Mouse (Mus musculus) kidney, embryonic 14.5 days (tissue): ENCODE data around the gene Amn. TPM values are rescaled to one million over a fixed set of nuclear protein-coding genes. Genes with fewer than 3 reads are reported as not detected.

Experiments used
- ATAC-seq: fragments of 200-750 bp; cut with Nextera tagmentation; 2 replicates; pipeline ENCODE4 v1.8.0; 2017; ENCODE audit warnings: moderate number of reproducible peaks, mild to moderate bottlenecking, moderate TSS enrichment, moderate library complexity; ENCODE audit not compliant: low FRiP score, low TSS enrichment
- H3K27ac ChIP-seq: fragments of 300-500 bp; sonication (generic); 2 replicates; pipeline ENCODE4 v1.5.1; 2014; ENCODE audit warnings: low read depth, mild to moderate bottlenecking, low read length, moderate library complexity, mixed read lengths
- H3K27me3 ChIP-seq: fragments of 300-500 bp; sonication (generic); 2 replicates; pipeline ENCODE4 v1.6.1; 2014; ENCODE audit warnings: mild to moderate bottlenecking, low read length; ENCODE audit not compliant: control insufficient read depth, insufficient read depth
- H3K36me3 ChIP-seq: fragments of 300-500 bp; sonication (generic); 2 replicates; pipeline ENCODE4 v1.6.1; 2014; ENCODE audit warnings: low read length, mixed read lengths; ENCODE audit not compliant: control insufficient read depth, insufficient read depth
- H3K4me1 ChIP-seq: fragments of 300-500 bp; sonication (generic); 2 replicates; pipeline ENCODE4 v1.6.1; 2014; ENCODE audit warnings: low read length, mixed read lengths; ENCODE audit not compliant: control insufficient read depth, insufficient read depth
- H3K4me2 ChIP-seq: fragments of 300-500 bp; sonication (generic); replicated peaks from 2 replicates; pipeline ENCODE4 v1.6.1; 2014; ENCODE audit warnings: low read depth, mild to moderate bottlenecking, low read length
- H3K4me3 ChIP-seq: fragments of 300-500 bp; sonication (generic); 2 replicates; pipeline ENCODE4 v1.5.1; 2014; ENCODE audit warnings: mild to moderate bottlenecking, low read length
- H3K9ac ChIP-seq: fragments of 300-500 bp; sonication (generic); 2 replicates; pipeline ENCODE4 v1.6.1; 2014; ENCODE audit warnings: low read depth, mild to moderate bottlenecking, low read length, moderate library complexity
- H3K9me3 ChIP-seq: fragments of 300-500 bp; sonication (generic); 2 replicates; pipeline ENCODE4 v1.6.1; 2016; ENCODE audit warnings: low read length; ENCODE audit not compliant: control insufficient read depth
- WGBS: fragments of 180-500 bp; shearing (Covaris S2); extraction: QIAGEN DNeasy Blood & Tissue Kit; methylation state at CpG from one replicate; pipeline ENCODE4 v1.1.7; 2014; 5-methylcytosine and 5-hydroxymethylcytosine counted together
- polyA plus RNA-seq: library from polyadenylated mRNA; unstranded; fragments of >200 nt; fragmentation: Nextera tagmentation; extraction: Ambion mirVana; gene quantifications from 2 replicates; pipeline ENCODE4 v1.2.1, GENCODE M21; 2014

The Amn gene
- polyA plus RNA-seq, 1 experiment from 2014 or later, result 14.5 TPM

GRCm38 (mm10) chr12:111274006-111274405 lies 3.1 kb downstream of the Amn start:
- no peak for ATAC-seq
- H3K4me1 ChIP-seq, result peaks cover 18% of the 10 kb centered on the region
- peaks cover 3% of the 10 kb centered on the region; the same call in 1 of the 2 replicates for H3K9me3 ChIP-seq
- 2% methylated on average over 28 of the region's 28 CpGs for WGBS
- peak overlapping the region; percentile 67 for H3K4me2 ChIP-seq
- H3K36me3 ChIP-seq, result no peaks in the 10 kb centered on the region
- no peak overlapping the region for H3K27ac ChIP-seq
- peak overlapping the region; percentile 45 for H3K4me3 ChIP-seq
- H3K9ac ChIP-seq, result peak overlapping the region; percentile 45; the same call in 1 of the 2 replicates
- peaks cover 77% of the 10 kb centered on the region for H3K27me3 ChIP-seq

GRCm38 (mm10) chr12:111274447-111275149 lies 3.7 kb downstream of the Amn start:
- Histone ChIP-seq H3K9ac (peak overlapping the region; percentile 45), H3K36me3 (no peaks in the 10 kb centered on the region), H3K9me3 (peaks cover 6% of the 10 kb centered on the region; the same call in 1 of the 2 replicates), H3K27ac (no peak overlapping the region), H3K27me3 (peaks cover 77% of the 10 kb centered on the region), H3K4me2 (peak overlapping the region; percentile 67), H3K4me1 (peaks cover 18% of the 10 kb centered on the region), H3K4me3 (peak overlapping the region; percentile 45)
- ATAC-seq, result no peak
- 3% methylated on average over 78 of the region's 80 CpGs for WGBS

- Histone ChIP-seq H3K9me3 (peaks cover 6% of the 10 kb centered on the region; the same call in 1 of the 2 replicates), H3K4me2 (peak overlapping the region; percentile 67)
- WGBS, result under 1% methylated on average over 46 of the region's 58 CpGs
Observed at GRCm38 (mm10) chr12:111275150-111275841, 4.4 kb downstream of the Amn start.

GRCm38 (mm10) chr12:111276371-111276770 lies 5.5 kb downstream of the Amn start:
- Histone ChIP-seq H3K27me3 (peaks cover 60% of the 10 kb centered on the region), H3K4me2 (no peak overlapping the region), H3K9me3 (peaks cover 6% of the 10 kb centered on the region; the same call in 1 of the 2 replicates), H3K4me1 (peaks cover 18% of the 10 kb centered on the region), H3K4me3 (no peak overlapping the region), H3K27ac (no peak overlapping the region), H3K9ac (no peak overlapping the region), H3K36me3 (no peaks in the 10 kb centered on the region)
- no peak for ATAC-seq
- 40% methylated on average over 6 of the region's 6 CpGs for WGBS

More at GRCm38 (mm10) chr12:111275150-111275841, 4.4 kb downstream of the Amn start:
- Histone ChIP-seq H3K4me1 (peaks cover 18% of the 10 kb centered on the region), H3K36me3 (no peaks in the 10 kb centered on the region), H3K9ac (peak overlapping the region; percentile 45), H3K4me3 (peak overlapping the region; percentile 45), H3K27ac (no peak overlapping the region), H3K27me3 (peaks cover 70% of the 10 kb centered on the region)
- ATAC-seq, result peak; percentile 14; the same call in 1 of the 2 replicates

- H3K9ac ChIP-seq, result no peak overlapping the region
- H3K9me3 ChIP-seq, result peaks cover 6% of the 10 kb centered on the region; the same call in 1 of the 2 replicates
- no peak for ATAC-seq
- H3K4me1 ChIP-seq, result peaks cover 4% of the 10 kb centered on the region; the same call in 1 of the 2 replicates
- 84% methylated on average over 4 of the region's 4 CpGs for WGBS
- H3K27me3 ChIP-seq, result no peaks in the 10 kb centered on the region
- no peak overlapping the region for H3K4me3 ChIP-seq
- H3K36me3 ChIP-seq, result no peaks in the 10 kb centered on the region
- no peak overlapping the region for H3K27ac ChIP-seq
- H3K4me2 ChIP-seq, result no peak overlapping the region
Observed at GRCm38 (mm10) chr12:111283573-111283972, 12.7 kb downstream of the Amn start.

GRCm38 (mm10) chr12:111284532-111284931 lies 13.6 kb downstream of the Amn start:
- Histone ChIP-seq H3K36me3 (no peaks in the 10 kb centered on the region), H3K4me3 (peak overlapping the region; percentile 13; the same call in 1 of the 2 replicates), H3K4me1 (peaks cover 4% of the 10 kb centered on the region; the same call in 1 of the 2 replicates), H3K27ac (no peak overlapping the region), H3K9me3 (no peaks in the 10 kb centered on the region), H3K27me3 (no peaks in the 10 kb centered on the region), H3K4me2 (peak overlapping the region; percentile 29), H3K9ac (no peak overlapping the region)
- WGBS, result 16% methylated on average over 10 of the region's 10 CpGs
- peak; percentile 78 for ATAC-seq

- Histone ChIP-seq H3K36me3 (peaks cover 69% of the 10 kb centered on the region), H3K9me3 (no peaks in the 10 kb centered on the region), H3K4me3 (no peak overlapping the region), H3K9ac (no peak overlapping the region), H3K27me3 (no peaks in the 10 kb centered on the region), H3K4me1 (no peaks in the 10 kb centered on the region), H3K27ac (no peak overlapping the region), H3K4me2 (no peak overlapping the region)
- no peak for ATAC-seq
- 92% methylated on average over 12 of the region's 12 CpGs for WGBS
Observed at GRCm38 (mm10) chr12:111293025-111293424, 22.1 kb downstream of the Amn start.

- H3K9ac ChIP-seq, result no peak overlapping the region
- H3K36me3 ChIP-seq, result peaks cover 95% of the 10 kb centered on the region
- H3K4me3 ChIP-seq, result no peak overlapping the region
- no peaks in the 10 kb centered on the region for H3K9me3 ChIP-seq
- no peaks in the 10 kb centered on the region for H3K27me3 ChIP-seq
- WGBS, result 95% methylated on average over 27 of the region's 27 CpGs
- H3K4me2 ChIP-seq, result no peak overlapping the region
- no peak overlapping the region for H3K27ac ChIP-seq
- H3K4me1 ChIP-seq, result no peaks in the 10 kb centered on the region
- ATAC-seq, result no peak
Observed at GRCm38 (mm10) chr12:111301322-111302017, 30.6 kb downstream of the Amn start.
